Mouse (Mus musculus) naive thymus-derived CD4-positive, alpha-beta T cell, adult 5 months (primary cell): ENCODE measurements around the gene Slfn5. TPM values are rescaled to one million over a fixed set of nuclear protein-coding genes. Genes with fewer than 3 reads are reported as not detected.

ENCODE experiments used
- polyA plus RNA-seq: library from polyadenylated mRNA; unstranded; fragments of 100-300 nt; shearing (Covaris generic); gene quantifications from one replicate; pipeline ENCODE4 v1.2.1, GENCODE M21; 2017

Gene Slfn5
- polyA plus RNA-seq: 12.0 TPM

DNA sequence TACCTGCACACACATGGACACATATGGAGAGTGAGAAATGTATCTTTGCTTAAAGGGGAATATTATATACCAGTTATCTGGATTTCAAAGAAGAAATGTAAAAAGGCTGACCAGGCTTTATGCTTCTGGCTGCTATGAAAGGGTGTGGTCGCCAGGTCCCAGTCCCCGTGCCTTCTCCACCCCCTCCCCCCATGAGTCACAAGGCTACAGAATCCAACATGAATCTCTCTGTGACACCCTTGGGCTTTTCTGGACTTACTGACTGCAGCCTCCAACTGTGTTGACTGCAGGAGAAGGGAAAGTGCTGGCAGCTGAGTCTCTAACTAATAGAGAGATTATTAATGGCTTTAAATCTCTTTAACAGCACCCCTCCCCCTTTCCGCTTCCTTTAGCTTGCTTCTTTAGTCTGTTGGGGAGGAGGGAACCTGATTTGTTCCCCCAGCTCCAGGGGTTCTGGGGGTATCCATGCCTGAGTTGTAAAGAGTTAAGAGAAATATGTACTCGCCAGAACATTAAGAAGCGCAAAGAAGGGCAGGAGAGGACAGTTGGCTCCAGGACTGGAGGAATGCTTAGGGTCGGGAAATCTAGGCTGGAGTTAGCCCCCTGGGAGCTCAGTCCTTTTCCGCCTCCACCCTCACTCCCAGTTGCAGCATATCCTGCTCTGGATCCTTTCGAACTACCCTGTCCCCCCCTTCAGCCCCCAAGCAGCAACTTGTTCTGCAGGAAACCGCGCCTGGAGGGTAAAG is at the start of gene Slfn5:
Gene Slfn5 (plus strand): TSS at position 614 of the 746 bp plus-strand sequence.

DNA sequence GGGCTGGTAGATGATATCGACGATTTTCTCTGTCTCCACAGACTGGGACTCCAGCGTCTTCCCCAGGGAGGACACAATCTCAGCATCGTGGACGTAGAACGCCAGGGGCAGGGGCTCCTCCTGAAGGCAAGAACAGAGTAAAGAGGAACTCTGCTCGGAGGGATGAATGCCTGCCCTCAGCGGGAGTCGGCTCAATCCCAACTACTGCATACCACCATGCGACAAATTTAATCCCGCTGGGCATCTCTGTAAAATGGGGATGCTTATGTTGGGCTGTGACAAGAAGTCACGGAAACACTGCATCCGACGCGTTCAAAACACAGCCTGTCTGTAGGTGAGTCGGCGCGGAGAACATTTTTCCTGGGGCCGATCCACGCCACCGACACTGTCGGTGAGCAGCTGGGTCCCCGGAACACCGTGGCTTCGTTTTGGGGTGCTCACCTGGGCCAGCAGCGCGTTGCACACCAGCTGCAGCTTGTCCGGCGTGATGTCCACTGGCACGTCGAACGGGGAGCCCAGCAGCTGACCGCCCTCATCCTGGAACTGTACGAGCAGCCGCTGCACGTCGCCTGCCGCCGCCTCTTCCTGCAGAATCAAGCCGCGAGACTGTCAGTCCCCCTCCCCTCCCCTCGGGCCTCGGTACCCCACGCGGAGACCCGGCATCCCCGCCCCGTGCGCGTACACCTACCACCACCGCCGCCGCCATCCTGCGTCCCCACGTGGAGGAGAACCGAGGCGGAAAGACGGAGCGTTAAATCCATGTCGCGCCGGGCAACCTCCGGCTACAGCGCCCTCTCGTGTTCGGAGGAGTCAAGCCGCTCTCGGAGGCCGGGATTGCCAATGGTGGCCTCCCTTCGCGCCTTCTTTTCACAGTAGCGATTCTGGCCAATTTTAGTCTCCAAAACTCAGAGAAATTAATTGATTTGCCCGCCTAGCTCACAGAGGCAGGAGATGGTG is 43.2 kb upstream of the Slfn5 start, which contains the start of gene Nle1:
Gene Nle1 (minus strand): TSS at position 761 of the 957 bp plus-strand sequence.

DNA sequence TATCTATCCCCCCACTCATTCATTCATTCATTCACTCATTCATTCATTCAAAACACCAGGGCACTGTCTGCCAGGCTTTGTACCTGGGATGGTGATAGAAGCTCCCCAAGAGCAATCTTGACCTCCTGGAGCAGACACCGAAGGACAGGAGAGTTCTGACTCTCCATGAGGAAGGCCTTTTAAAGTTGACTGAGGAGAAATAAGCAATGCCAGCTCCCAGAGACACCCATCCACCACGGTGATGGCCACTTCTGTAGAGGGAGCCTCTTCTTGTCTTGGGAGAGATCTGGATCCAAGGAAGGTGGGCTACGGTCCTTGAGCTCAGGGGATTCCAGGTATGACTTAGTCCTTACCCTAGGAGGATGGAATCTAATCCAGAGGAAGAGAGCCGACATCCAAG is 40.9 kb upstream of the Slfn5 start, which contains the start of gene Unc45b:
Gene Unc45b (plus strand): TSS at position 301 of the 400 bp plus-strand sequence.

DNA sequence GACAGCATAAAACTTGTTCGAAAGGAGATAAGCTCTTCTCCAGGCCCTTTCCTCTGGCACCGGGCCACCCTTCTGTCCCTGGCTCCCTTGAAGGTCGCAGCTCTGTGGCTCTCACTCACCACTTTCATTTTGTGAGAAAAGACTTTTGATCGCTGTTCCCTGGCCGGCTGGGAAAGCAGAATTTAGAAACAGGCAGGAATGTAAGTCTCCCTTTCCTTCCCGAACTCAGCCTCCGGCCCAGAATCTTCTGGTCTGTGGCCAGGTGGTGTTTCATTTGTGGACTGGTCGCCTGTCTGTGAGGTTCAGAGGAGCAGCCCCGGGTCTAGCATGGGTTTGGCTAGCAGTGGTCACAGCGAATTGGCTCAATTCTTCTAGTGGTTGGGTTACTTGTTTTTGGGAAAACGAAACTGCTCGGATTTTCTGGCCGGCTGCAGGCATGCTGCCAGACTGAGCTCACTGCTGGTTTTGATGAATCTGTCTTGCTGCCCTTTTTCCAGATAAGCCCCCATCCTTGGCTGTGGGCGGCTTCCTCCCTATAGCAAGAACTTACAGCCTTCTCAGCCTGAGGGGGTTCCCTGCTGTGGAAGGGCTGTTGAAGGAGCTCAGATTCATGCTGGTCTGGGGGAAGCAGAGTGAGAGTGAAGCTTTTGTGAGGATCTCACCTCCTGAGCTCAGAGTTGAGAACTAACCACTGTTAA is 40.5 kb downstream of the Slfn5 start, which contains the start of gene Slfn9:
Gene Slfn9 (minus strand): TSS at position 362 of the 698 bp plus-strand sequence.

Other genes starting within 250 kb of the Slfn5 start
- 0.45 TPM for gene Cct6b, start 187.0 kb upstream of the Slfn5 start, polyA plus RNA-seq
- gene Zfp830, start 187.0 kb upstream of the Slfn5 start, polyA plus RNA-seq: 46.1 TPM
- 31.2 TPM for gene Lig3, start 170.2 kb upstream of the Slfn5 start, polyA plus RNA-seq
- 22.4 TPM for gene Rffl, start 80.1 kb upstream of the Slfn5 start, polyA plus RNA-seq
- 14.7 TPM for gene Rad51d, start 60.7 kb upstream of the Slfn5 start, polyA plus RNA-seq
- gene Fndc8, start 59.2 kb upstream of the Slfn5 start, polyA plus RNA-seq: not detected
- 41.7 TPM for gene Nle1, start 42.9 kb upstream of the Slfn5 start, polyA plus RNA-seq
- gene Unc45b, start 40.8 kb upstream of the Slfn5 start, polyA plus RNA-seq: not detected
- gene Slfn9, start 40.5 kb downstream of the Slfn5 start, polyA plus RNA-seq: 2.6 TPM
- 39.3 TPM for gene Slfn8, start 69.5 kb downstream of the Slfn5 start, polyA plus RNA-seq
- gene Slfn2, start 113.8 kb downstream of the Slfn5 start, polyA plus RNA-seq: 838 TPM
- gene Slfn1, start 165.5 kb downstream of the Slfn5 start, polyA plus RNA-seq: 183 TPM
- gene Slfn4, start 223.8 kb downstream of the Slfn5 start, polyA plus RNA-seq: 0.42 TPM
- 2.9 TPM for gene Slfn3, start 240.0 kb downstream of the Slfn5 start, polyA plus RNA-seq